Mouse (Mus musculus): ENCODE data around the gene Mfap1b.

DNA sequence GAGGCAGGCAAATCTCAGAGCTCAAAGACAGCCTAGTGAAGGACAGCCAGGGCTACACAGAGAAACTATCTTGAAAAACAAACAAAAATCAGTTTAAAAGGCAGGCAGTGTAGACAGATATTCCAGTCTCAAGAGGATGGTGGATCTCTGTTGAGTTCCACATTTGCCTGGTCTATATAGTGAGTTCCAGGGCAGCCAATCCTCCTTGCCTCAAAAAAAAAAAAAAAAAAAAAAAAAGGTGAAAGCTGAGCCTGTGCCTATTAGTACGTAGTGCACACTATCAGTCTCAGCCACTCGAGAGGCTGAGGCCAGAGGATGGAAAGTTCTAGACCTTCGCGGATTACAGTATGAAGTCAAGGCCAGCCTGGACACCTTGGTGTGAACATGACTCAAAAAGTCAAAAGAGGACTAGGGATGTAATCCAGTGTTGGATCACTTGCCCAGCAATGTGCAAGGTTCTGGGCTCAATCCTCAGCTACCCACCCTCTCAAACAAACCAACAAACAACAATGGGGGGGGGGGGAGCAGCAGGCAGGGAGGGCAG is 61.0 kb downstream of the Mfap1b start:
- TF ChIP-seq ZNF384 (IDR thresholded peaks at IDR 0.05; ENCODE audit: low read depth, low read length) = peak; percentile 92
- no peak for TF ChIP-seq CTCF (conservative IDR thresholded peaks at IDR 0.05 in 1 of 2, IDR thresholded peaks at IDR 0.05 in 1 of 2; ENCODE audit: low read depth in 2 of 2, low read length in 2 of 2)
- no peak for TF ChIP-seq UBTF (IDR thresholded peaks at IDR 0.05; ENCODE audit: low read depth, low read length)
- no peak for TF ChIP-seq ZMIZ1 (IDR thresholded peaks at IDR 0.05; ENCODE audit: low read depth, low read length)
- TF ChIP-seq HCFC1 (IDR thresholded peaks at IDR 0.05; ENCODE audit: low read depth, low read length) = no peak
